Mouse (Mus musculus) monocyte, adult 2 months (primary cell): ENCODE measurements around the gene Tns4.

Source experiments
- DNase-seq, 2 experiments: peaks; one replicate each; pipeline ENCODE4 v3.0.0; 2022; ENCODE audit warnings: low spot score in 2 of 2, low read depth in 1 of 2

The Tns4 gene

DNA sequence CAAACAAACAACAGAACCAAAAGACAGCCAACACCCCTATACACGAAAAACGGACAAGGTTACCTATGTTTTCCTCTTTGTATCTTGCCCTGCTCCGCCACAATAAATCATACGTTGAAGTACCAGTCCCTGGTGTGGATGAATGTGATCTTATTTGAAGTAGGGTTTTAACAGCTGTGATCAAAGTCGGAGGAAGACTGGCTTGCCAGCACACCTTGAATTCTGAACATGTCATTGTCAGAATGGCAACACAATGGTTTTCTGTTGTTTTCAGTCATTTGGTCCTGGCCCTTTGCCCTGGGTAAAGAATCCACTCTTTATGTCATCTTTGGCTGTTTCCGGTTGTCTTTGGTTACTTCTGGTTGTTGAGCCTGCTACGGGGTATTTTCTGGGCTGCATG, 29.9 kb upstream of the Tns4 start:
- DNase-seq: no peak

- no peak for DNase-seq
Measured at GRCm38 (mm10) chr11:99118420-99118819, 29.3 kb upstream of the Tns4 start.

DNA sequence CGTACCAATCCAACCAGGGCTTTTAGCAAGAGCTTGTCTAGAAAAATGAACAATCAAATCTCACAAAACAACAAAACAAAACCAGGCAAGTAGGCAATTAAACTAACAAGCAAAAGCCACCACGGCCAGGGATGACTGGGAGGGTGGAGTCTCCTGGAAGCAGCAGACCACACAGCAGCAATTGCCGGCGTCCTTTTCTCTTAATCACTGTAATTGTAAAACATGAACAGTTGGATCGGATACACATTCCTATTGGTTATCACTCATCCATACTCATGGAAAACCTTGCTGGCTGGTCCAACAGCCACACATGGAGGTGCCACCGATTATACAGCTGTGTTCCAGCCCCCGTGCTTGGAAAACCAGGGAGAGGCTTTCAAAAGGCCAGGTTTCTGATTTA, 28.8 kb upstream of the Tns4 start:
- DNase-seq: no peak

GRCm38 (mm10) chr11:99115940-99116339, 26.8 kb upstream of the Tns4 start:
- DNase-seq: no peak

DNA sequence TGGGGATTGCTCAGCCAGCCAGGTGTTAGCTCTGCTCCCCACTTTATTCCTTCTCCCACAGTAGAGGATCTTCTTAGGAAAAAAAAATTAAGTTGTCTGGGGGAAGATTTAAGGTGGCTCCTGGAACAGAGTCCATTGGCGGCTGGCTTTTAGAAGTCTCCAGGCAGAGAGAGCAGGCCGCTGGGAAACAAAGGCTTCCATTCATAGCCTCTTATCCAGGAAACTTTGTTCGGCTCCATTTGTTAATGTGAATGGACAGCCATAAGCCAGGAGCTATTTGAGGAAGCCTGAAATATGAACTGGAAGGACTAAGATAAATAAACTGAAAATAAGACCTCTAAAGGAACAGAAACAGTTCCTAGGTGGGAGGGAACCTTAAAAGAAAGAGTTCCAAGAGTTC, 24.0 kb upstream of the Tns4 start:
- no peak for DNase-seq

GRCm38 (mm10) chr11:99112700-99113099, 23.6 kb upstream of the Tns4 start:
- DNase-seq: no peak

- DNase-seq: no peak
Measured at GRCm38 (mm10) chr11:99111631-99112030, 22.5 kb upstream of the Tns4 start.

DNA sequence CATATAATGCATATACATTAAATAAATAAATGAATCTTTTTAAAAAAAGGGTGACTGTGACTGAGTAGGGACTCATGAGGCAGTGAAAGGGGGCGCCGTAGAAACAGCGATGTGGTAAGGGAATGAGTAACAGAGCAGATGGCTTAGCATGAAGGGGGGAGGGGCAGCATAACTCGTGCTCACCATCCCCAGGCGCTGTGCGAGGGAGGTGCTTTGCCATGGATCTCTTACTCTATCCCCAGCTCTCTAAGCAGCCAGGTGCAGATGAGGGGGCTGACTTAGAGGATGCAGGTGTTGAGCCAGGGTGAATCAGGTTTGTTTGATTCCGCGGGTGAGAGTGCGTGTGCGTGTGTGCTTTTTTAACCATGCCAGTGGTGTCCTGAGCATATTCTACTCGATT, 22.0 kb upstream of the Tns4 start:
- no peak for DNase-seq

DNA sequence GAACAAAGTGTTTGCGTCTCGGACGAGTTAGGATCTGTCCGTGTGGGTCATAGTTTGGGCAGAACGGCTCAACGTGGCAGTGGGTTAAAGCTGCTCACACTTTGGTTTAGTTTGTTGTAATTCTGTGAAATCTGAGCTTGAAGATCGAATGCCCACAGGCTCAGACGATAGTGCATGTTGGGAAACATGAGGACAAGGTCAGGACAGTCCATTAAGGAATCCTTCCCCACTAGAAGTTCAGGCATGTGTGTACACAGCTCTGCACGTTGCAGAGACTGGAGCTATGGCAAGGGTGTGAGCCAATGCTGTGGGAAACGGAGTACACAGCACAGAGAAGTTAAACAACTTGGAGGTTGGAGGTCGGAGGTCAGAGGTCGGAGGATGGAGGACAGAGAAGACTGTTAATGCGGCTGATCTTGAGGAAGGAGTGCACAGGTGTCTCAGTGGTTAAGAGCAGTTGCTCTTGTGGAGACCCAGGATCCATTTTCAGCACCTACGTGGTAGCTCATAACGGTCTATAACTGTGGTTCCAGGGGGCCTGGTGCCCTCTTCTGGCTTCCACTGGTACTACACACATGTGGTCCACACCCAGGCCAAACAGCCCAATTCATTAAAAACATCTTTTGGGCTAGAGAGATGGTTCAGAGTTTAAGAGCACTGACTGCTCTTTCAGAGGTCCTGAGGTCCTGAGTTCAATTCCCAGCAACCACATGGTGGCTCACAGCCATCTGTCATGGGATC, 21.4 kb upstream of the Tns4 start:
- DNase-seq: no peak

DNA sequence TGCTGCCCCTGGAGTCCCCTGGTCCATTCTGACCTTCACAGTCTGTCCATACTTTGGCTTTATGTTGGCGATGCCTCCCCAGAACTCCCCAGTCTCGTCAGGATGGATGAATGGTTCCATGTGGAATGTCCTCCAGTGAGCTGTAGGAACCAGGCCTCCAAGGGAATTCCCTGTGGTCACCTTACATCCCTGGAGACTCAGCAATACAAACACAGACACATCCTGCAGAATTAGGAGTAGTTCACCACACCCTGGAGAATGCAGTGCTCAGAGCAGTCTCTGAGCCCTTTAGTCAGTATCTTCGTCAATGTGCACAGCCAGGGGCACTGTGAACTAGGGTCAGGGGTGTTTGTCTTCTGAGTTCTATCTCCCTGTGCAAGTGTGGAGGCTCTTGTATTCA, 19.2 kb upstream of the Tns4 start:
- no peak for DNase-seq

GRCm38 (mm10) chr11:99105981-99106726, 17.0 kb upstream of the Tns4 start:
- no peak for DNase-seq

- no peak for DNase-seq
Measured at GRCm38 (mm10) chr11:99104609-99105410, 15.7 kb upstream of the Tns4 start.

GRCm38 (mm10) chr11:99102575-99103270, 13.6 kb upstream of the Tns4 start:
- no peak for DNase-seq

DNA sequence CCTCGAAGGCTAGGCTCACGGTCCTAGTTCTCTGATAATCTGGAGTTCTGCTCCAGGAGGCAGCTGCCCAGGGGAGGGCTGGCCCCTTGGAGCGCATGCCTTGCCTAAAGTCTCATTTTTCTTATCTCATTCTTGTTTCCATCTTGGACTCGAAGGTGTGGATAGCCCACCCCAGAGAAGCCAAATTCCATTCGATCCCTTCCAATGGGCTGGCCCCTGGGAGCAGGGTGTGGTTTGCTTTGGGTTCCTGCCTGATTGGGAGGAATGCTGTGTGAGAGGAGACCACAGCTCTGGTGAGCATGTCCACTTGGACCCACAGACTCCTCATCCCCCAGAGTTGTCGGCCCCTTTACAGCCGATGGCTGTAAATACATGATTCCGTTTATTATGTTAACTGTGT, 12.6 kb upstream of the Tns4 start:
- DNase-seq: no peak

DNA sequence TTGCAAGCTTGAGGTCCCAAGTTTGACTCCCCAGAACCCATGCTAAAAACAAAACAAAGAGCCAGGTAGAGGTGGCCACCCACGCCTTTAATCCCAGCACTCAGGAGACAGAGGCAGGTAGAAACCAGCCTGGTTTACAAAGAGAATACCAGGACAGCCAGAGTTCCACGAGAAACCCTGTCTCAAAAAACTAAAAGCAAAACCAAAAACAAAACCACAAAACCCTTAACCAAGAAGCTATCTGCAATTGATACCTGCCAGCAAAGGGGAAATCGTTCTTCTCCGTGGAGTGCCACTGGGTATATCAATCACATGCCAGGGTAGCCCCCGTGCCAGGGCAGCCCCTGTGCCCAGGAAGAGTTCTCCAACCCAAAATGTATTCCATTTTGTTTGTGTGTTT, 11.1 kb upstream of the Tns4 start:
- DNase-seq: no peak

DNA sequence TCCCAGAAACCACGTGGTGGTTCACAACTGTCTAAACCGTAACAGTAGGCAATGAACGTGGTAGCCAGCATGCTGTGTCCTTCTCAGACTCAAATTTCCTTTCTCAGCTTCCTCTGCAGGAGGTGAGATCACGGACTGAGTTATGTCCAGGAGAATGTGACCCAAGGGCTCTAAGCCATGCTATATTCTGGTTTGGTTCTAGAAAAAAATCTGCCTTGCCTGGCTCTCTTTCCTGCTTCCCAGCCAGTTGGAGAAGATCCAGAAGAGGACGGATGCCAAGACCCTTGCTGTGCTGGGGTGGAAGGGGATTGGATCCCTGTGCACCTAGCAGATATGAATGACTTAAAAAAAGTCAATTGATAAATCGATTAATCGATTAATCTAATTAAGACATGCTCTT, 10.4 kb upstream of the Tns4 start:
- DNase-seq: no peak

- no peak for DNase-seq
Measured at GRCm38 (mm10) chr11:99098924-99099323, 9.8 kb upstream of the Tns4 start.

DNA sequence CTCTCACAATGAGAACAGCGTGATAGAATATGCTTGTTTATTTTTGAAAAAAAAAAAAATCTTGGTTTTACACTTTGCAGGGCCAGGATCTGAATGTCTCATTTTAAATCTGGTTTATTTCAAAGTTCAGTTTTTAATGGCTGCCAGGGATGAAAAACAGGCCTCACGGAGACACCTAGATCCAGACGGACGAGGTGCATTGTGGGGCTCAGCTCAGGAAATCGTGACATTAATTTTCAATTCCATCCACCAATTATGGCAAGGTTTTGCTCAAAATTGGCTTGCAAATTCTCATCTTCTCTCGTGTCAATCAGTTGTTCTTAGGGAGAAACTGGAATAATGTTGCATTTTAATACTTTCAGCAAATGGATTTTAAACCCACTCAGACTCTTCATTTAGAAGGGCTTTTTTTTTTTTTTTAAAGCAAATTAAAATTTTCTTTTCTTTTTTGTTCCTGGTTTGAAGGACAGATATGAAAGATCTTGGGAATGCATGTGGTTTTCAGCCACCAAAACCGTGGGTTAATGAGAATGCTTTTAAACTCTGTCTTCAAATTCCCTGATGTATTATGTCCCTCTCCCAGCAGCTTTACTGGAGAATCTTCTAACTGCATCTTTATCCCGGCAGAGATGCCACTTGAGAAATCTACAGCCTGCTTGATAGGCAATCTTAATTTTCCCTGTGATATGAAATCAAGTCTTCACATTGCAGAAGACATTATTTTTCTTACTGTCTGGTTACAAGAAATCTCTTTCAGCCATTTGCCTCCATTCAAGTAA, 8.1 kb upstream of the Tns4 start:
- DNase-seq: no peak

- DNase-seq: no peak
Measured at GRCm38 (mm10) chr11:99096417-99096816, 7.3 kb upstream of the Tns4 start.

- no peak for DNase-seq
Measured at GRCm38 (mm10) chr11:99095759-99096158, 6.7 kb upstream of the Tns4 start.
